Mouse (Mus musculus): ENCODE data around the gene Mvk. TPM values are rescaled to one million over a fixed set of nuclear protein-coding genes. Genes with fewer than 3 reads are reported as not detected.

Gene Mvk
- polyA plus RNA-seq (2015; fragmentation: Nextera tagmentation; extraction: Ambion mirVana): 50.7 and 55.4 TPM in 2 replicates

DNA sequence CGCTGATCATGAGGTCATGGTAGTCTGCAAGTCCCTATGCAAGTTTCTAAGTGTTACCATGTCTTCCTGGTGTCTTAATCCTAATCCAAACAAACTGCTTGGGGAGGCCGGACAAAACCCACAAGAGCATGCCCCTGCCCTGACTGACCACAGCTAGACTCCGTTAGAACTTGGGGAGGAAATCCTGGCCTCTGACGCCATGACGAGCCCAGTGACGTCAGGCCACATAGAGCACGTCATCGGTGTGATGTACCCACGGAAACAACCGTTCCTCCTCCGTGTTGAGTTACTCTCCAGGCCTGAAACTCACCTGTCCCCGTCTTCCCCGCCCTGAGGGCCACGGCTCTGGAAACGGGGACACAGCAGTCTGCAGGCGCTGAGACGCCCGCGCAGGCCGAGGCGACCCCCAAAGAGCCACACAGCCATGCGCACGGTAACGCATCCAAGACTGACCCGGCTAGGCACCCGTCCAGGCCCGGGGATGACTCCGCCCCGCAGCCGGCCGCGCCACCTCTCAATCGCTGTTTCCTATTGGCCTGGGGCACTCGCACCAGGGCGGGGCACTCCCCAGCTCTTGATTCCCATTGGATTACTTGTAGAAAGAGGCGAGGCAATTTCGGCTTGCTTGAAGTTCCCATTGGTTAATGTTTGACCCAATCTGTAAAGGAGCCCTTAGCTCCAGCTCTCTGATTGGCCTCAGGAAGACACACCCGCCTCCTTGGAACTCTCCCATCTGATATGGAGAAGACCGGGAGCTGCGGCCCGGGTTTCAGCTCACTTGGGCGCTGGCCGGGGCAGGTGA is at the start of gene Mvk, which contains the start of gene Mmab:
Gene Mvk, plus strand, starts transcription at position 704 of the 802 bp plus-strand sequence.
Gene Mmab, minus strand, starts transcription at position 495 of the 802 bp plus-strand sequence.
- WGBS: 3% methylated on average over 43 of the region's 43 CpGs
- Histone ChIP-seq H3K9ac (replicated peaks) (peak within 1 kb of the TSS; percentile 72), H3K4me2 (replicated peaks) (peak within 1 kb of the TSS; percentile 68), H3K27ac (peak within 1 kb of the TSS; percentile 68), H3K36me3 (peaks cover 27% of the 10 kb centered on the region), H3K4me1 (replicated peaks) (peaks cover 11% of the 10 kb centered on the region), H3K9me3 (no peaks in the 10 kb centered on the region), H3K27me3 (no peaks in the 10 kb centered on the region), H3K4me3 (replicated peaks) (peak within 1 kb of the TSS; percentile 68)
- peak; percentile 99 for ATAC-seq

GRCm38 (mm10) chr5:114406592-114406991 is 37.5 kb upstream of the Mvk start:
- no peak overlapping the region for H3K27ac ChIP-seq
- no peaks in the 10 kb centered on the region for H3K9me3 ChIP-seq
- H3K4me1 ChIP-seq (replicated peaks): no peaks in the 10 kb centered on the region
- no peak for ATAC-seq
- H3K9ac ChIP-seq (replicated peaks): no peak overlapping the region
- peaks cover 100% of the 10 kb centered on the region for H3K36me3 ChIP-seq
- WGBS: 91% methylated on average over 14 of the region's 14 CpGs
- no peaks in the 10 kb centered on the region for H3K27me3 ChIP-seq
- H3K4me3 ChIP-seq (replicated peaks): no peak overlapping the region
- H3K4me2 ChIP-seq (replicated peaks): no peak overlapping the region

DNA sequence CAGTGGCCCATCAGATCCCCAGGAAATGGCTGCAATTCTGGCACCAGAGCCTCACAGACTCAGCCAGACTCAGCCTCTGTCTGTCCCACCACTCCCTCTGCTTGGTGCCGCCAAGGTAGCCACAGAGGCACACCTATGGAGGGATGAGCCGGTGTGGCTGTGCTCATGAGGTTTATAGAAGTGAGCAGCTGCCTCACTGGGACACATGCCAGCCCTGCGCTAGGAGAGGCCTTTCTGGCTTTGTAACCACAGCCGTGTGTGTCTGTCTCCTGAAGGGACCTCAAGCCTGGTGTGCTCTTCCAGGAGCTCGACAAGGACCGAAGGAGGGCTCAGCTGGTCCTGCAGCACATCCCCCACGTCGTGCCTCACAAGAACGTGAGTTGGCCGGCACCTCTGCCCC is 36.8 kb upstream of the Mvk start:
- Histone ChIP-seq H3K27ac (no peak overlapping the region; the same call in 1 of the 2 replicates), H3K4me3 (replicated peaks) (no peak overlapping the region), H3K4me2 (replicated peaks) (no peak overlapping the region), H3K9ac (replicated peaks) (no peak overlapping the region), H3K9me3 (no peaks in the 10 kb centered on the region), H3K4me1 (replicated peaks) (no peaks in the 10 kb centered on the region), H3K36me3 (peaks cover 100% of the 10 kb centered on the region), H3K27me3 (no peaks in the 10 kb centered on the region)
- ATAC-seq: no peak
- WGBS: 89% methylated on average over 10 of the region's 10 CpGs

DNA sequence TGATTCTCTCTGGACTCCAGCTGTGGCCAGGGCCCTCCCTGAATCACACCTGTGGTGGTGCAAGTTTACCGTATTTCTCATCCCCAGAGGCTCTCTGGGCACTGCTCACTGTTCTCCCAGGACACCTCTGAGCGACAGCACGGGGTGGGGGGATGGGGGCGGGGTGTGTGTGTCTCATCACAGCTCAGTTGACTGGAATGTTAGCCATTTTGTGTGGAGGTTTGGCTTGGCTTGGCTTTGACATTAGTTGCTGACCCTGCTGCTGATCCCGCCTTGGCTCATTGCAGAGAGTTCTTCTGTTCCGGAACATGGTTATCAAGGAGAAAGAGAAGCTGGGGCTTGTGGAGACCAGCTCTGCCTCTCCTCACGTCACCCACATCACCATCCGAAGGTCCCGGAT is 36.3 kb upstream of the Mvk start:
- peaks cover 100% of the 10 kb centered on the region for H3K36me3 ChIP-seq
- H3K27me3 ChIP-seq: no peaks in the 10 kb centered on the region
- no peak overlapping the region for H3K4me2 ChIP-seq (replicated peaks)
- 92% methylated on average over 9 of the region's 9 CpGs for WGBS
- H3K4me1 ChIP-seq (replicated peaks): no peaks in the 10 kb centered on the region
- no peak overlapping the region for H3K4me3 ChIP-seq (replicated peaks)
- no peak overlapping the region for H3K27ac ChIP-seq
- ATAC-seq: no peak
- no peak overlapping the region for H3K9ac ChIP-seq (replicated peaks)
- no peaks in the 10 kb centered on the region for H3K9me3 ChIP-seq

GRCm38 (mm10) chr5:114408846-114409245 is 35.2 kb upstream of the Mvk start:
- Histone ChIP-seq H3K4me1 (replicated peaks) (no peaks in the 10 kb centered on the region), H3K27me3 (no peaks in the 10 kb centered on the region), H3K9ac (replicated peaks) (no peak overlapping the region), H3K36me3 (peaks cover 100% of the 10 kb centered on the region), H3K9me3 (no peaks in the 10 kb centered on the region), H3K27ac (no peak overlapping the region), H3K4me2 (replicated peaks) (no peak overlapping the region), H3K4me3 (replicated peaks) (no peak overlapping the region)
- WGBS: 93% methylated on average over 11 of the region's 11 CpGs
- ATAC-seq: no peak

DNA sequence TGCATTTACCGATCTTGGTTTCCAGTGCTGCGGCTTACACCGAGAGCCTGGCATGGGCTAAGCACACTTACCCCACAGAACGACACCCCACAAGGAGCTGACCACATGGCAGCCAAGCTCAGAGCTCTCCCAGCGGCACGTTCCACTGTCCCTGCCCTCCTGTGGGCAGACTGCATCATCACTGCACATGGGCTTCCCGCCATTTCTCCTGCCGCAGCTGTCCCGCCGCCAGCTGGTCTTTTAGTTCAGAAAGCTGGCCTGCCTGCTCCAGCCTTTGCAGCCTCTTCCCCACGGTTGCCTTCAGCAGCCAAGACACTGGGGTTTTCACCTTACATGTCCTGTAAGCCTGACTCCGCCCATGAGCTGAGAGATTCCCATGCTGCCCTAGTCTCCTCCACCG is 33.6 kb upstream of the Mvk start:
- Histone ChIP-seq H3K4me2 (replicated peaks) (no peak overlapping the region), H3K9ac (replicated peaks) (no peak overlapping the region), H3K36me3 (peaks cover 100% of the 10 kb centered on the region), H3K9me3 (no peaks in the 10 kb centered on the region), H3K4me3 (replicated peaks) (no peak overlapping the region), H3K4me1 (replicated peaks) (no peaks in the 10 kb centered on the region), H3K27me3 (no peaks in the 10 kb centered on the region), H3K27ac (no peak overlapping the region)
- WGBS: 91% methylated on average over 13 of the region's 13 CpGs
- ATAC-seq: no peak

DNA sequence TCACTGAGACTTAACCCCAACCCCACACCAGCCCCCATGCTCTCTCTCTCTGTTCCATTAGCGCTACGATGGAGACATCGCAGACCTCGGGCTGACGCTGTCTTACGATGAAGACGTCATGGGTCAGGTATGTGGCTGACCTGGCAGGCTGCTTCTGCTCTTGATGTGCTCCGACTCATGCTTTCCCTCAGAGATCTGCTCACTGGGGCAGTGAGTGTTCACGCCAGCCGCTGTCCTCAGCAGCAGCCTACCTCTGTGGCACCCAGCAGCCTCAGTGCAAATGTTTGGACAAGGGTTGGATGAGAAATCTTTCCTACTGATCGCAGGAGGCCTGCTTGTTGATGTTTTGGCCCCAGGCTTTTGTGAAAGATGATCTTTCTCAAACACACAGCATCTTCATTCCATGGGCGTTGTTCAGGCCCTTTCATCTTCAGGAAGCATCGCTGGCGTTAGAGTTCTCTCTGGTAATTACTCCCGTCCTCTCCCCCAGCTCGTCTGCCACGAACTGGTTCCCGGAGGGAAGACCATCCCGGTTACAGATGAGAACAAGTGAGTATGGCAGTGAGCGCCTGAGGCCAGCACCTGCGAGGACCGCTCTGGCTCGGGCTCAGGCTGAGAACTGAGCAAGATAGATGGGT is 31.6 kb upstream of the Mvk start:
- ATAC-seq: no peak
- no peaks in the 10 kb centered on the region for H3K9me3 ChIP-seq
- H3K27me3 ChIP-seq: no peaks in the 10 kb centered on the region
- no peaks in the 10 kb centered on the region for H3K4me1 ChIP-seq (replicated peaks)
- H3K4me2 ChIP-seq (replicated peaks): no peak overlapping the region
- H3K27ac ChIP-seq: no peak overlapping the region
- no peak overlapping the region for H3K9ac ChIP-seq (replicated peaks)
- 87% methylated on average over 23 of the region's 23 CpGs for whole genome bisulfite sequencing
- no peak overlapping the region for H3K4me3 ChIP-seq (replicated peaks)
- H3K36me3 ChIP-seq: peaks cover 100% of the 10 kb centered on the region

DNA sequence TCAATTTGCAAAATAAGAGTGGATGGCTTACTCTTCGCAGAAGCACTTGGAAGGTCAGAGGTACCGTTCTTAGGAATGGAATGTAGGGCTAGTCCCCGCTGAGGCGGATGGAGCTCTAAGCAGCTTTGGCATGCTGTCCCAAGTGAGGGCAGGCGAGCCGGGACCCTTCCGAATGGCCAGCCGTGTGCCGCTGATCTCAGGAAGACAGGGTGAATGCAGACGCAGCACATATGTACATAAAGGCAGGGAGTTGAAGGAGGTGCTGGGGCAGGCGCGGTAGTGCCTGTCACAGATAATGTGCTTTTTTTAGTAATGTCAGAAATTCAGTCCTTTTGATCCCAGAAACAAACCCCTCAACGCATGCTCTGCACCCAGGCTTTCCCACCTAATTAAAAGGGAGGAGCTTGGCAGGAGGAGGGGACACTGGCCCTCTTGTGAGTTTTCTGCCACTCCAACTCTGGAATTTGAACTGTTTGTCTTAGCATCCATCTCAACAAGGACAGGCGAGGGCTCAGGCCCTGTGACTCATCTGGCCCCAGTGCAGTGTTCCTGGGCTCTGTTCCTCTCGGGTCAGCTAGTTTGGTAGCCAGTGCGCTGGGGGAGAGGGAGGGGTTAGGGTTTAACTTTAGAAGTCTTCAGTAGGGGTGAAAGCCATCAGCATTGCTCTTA is 30.9 kb upstream of the Mvk start:
- Histone ChIP-seq H3K9me3 (no peaks in the 10 kb centered on the region), H3K27ac (no peak overlapping the region), H3K27me3 (no peaks in the 10 kb centered on the region), H3K9ac (replicated peaks) (no peak overlapping the region), H3K4me1 (replicated peaks) (no peaks in the 10 kb centered on the region), H3K4me3 (replicated peaks) (no peak overlapping the region), H3K36me3 (peaks cover 100% of the 10 kb centered on the region), H3K4me2 (replicated peaks) (no peak overlapping the region)
- no peak for ATAC-seq
- 88% methylated on average over 16 of the region's 16 CpGs for WGBS

- Histone ChIP-seq H3K27me3 (no peaks in the 10 kb centered on the region), H3K9me3 (no peaks in the 10 kb centered on the region), H3K9ac (replicated peaks) (no peak overlapping the region), H3K27ac (no peak overlapping the region), H3K4me2 (replicated peaks) (no peak overlapping the region), H3K4me1 (replicated peaks) (no peaks in the 10 kb centered on the region), H3K36me3 (peaks cover 100% of the 10 kb centered on the region), H3K4me3 (replicated peaks) (no peak overlapping the region)
- no peak for ATAC-seq
- 96% methylated on average over 5 of the region's 5 CpGs for WGBS
Observed at GRCm38 (mm10) chr5:114415606-114416005, 28.5 kb upstream of the Mvk start.

GRCm38 (mm10) chr5:114416855-114417254 is 27.2 kb upstream of the Mvk start:
- H3K36me3 ChIP-seq: peaks cover 97% of the 10 kb centered on the region
- H3K9ac ChIP-seq (replicated peaks): no peak overlapping the region
- H3K4me2 ChIP-seq (replicated peaks): no peak overlapping the region
- no peak for ATAC-seq
- no peaks in the 10 kb centered on the region for H3K9me3 ChIP-seq
- no peak overlapping the region for H3K4me3 ChIP-seq (replicated peaks)
- H3K4me1 ChIP-seq (replicated peaks): no peaks in the 10 kb centered on the region
- no peaks in the 10 kb centered on the region for H3K27me3 ChIP-seq
- H3K27ac ChIP-seq: no peak overlapping the region
- WGBS: 94% methylated on average over 8 of the region's 8 CpGs

DNA sequence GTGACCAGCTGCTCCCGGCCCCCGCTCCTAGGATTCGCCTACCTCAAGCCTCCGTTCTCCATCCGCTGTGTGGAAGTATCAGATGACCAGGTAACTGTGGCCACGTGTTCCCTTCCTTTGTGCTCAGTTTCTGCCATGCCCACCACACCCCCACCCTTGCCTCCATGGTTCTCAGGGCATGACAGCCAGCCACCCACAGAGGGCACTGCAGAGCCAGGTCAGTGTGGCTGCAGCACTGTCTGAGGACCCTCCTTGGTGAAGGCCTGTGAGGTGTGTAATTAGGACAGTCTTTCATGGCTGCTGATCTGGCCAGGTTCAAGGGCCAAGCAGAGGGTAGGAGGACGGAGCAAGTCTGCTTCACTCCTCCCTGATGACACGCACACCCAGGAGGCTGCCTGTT is 25.5 kb upstream of the Mvk start:
- no peak overlapping the region for H3K9ac ChIP-seq (replicated peaks)
- ATAC-seq: peak; percentile 31; the same call in 1 of the 2 replicates
- H3K4me3 ChIP-seq (replicated peaks): no peak overlapping the region
- WGBS: 89% methylated on average over 8 of the region's 8 CpGs
- no peak overlapping the region for H3K27ac ChIP-seq
- peaks cover 2% of the 10 kb centered on the region; the same call in 1 of the 2 replicates for H3K4me1 ChIP-seq (replicated peaks)
- H3K36me3 ChIP-seq: peaks cover 80% of the 10 kb centered on the region
- no peak overlapping the region for H3K4me2 ChIP-seq (replicated peaks)
- no peaks in the 10 kb centered on the region for H3K27me3 ChIP-seq
- no peaks in the 10 kb centered on the region for H3K9me3 ChIP-seq
